Mouse (Mus musculus): ENCODE data around the gene Ercc2.

- no peak for TF ChIP-seq POLR2A (IDR thresholded peaks at IDR 0.05; ENCODE audit: insufficient read depth, low read length)
- no peak for TF ChIP-seq CTCF (IDR thresholded peaks at IDR 0.05; ENCODE audit: low read depth, low read length)
- TF ChIP-seq EP300 (IDR thresholded peaks at IDR 0.05; ENCODE audit: insufficient read depth, low read depth, low read length), result no peak
Observed at GRCm38 (mm10) chr7:19362276-19362675, 19.5 kb upstream of the Ercc2 start.

Measured in ES-Bruce4 (cell line).